Mouse (Mus musculus): ENCODE measurements at regions not wholly inside any gene's neighbourhood (a gene's known extent, or its start where the extent isn't known, plus 50 kb on each side); places are given as distances from the start of the nearest gene placed in this dataset.

DNA sequence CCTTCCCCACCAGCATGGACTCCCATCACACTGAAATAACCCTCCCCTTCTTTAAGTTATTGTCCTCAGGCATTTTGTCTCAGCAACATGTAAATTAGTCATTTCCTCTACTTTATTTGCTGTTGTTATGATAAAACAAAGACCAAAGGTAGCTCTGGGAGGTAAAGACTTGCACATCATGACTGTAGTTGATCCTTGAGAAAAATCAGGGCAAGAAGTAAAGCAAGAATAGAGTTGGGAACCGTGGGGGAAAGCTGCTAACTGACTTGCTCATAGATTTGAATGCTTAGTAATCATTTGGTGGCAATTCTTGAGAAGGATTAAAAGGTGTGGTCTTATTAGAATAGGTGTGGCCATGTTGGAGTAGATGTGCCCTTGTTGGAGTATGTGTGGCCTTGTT, 473.8 kb upstream of the Nrp1 start:
- 69% methylated on average over 1 of the region's 1 CpGs for WGBS
- no peak overlapping the region for H3K27ac ChIP-seq (replicated peaks)
- H3K9me3 ChIP-seq: no peaks in the 10 kb centered on the region
- no peaks in the 10 kb centered on the region for H3K27me3 ChIP-seq
- H3K4me2 ChIP-seq (replicated peaks): no peak overlapping the region
- no peak overlapping the region for H3K4me3 ChIP-seq
- H3K9ac ChIP-seq (replicated peaks): no peak overlapping the region
- no peak for ATAC-seq (replicated peaks)
- no peaks in the 10 kb centered on the region for H3K36me3 ChIP-seq
- no peaks in the 10 kb centered on the region for H3K4me1 ChIP-seq

DNA sequence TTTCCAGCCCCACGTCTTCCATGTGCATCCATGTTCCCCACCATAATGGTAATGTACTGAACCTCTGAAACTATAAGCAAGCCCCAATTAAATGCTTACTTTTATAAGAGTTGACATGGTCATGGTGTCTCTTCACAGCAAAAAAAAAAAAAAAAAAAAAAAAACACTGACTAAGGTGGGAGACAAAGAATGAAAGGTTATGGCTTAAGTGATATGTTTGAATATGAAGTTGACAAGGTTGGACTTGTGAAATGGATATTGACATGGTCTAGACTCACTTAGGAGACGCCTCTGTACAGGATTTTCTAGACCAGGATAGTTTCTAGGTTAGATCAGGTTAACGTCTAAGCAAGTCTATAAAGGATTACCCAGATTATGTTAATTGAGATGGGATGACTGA, 473.2 kb upstream of the Nrp1 start:
- H3K9ac ChIP-seq (replicated peaks): no peak overlapping the region
- no peak for ATAC-seq (replicated peaks)
- 80% methylated on average over 3 of the region's 3 CpGs for WGBS
- H3K27ac ChIP-seq (replicated peaks): no peak overlapping the region
- no peaks in the 10 kb centered on the region for H3K9me3 ChIP-seq
- no peaks in the 10 kb centered on the region for H3K36me3 ChIP-seq
- H3K27me3 ChIP-seq: no peaks in the 10 kb centered on the region
- no peaks in the 10 kb centered on the region for H3K4me1 ChIP-seq
- H3K4me2 ChIP-seq (replicated peaks): no peak overlapping the region
- H3K4me3 ChIP-seq: no peak overlapping the region

DNA sequence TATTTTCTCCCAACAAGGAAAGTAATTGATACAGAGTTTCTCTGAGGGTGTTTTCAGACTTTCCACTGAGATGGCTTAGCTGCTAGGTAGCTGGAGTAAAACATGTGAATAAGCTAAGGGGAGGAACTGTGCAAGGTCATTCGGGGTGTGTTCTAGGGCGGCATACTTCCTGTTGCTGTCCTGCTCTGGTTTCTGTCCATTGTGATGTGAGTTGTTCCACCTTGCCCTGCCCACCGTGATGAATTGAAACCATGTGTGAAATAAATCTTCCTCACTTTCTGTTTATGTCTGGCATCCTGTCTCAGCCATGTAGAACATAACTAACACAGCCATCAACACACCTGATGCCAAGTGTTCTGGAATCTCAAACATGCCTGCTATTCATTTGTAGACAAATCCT, 472.6 kb upstream of the Nrp1 start:
- Histone ChIP-seq H3K36me3 (no peaks in the 10 kb centered on the region), H3K4me1 (no peaks in the 10 kb centered on the region), H3K4me2 (replicated peaks) (no peak overlapping the region), H3K9me3 (no peaks in the 10 kb centered on the region), H3K27me3 (no peaks in the 10 kb centered on the region), H3K4me3 (no peak overlapping the region), H3K27ac (replicated peaks) (no peak overlapping the region), H3K9ac (replicated peaks) (no peak overlapping the region)
- 77% methylated on average over 3 of the region's 3 CpGs for WGBS
- no peak for ATAC-seq (replicated peaks)

DNA sequence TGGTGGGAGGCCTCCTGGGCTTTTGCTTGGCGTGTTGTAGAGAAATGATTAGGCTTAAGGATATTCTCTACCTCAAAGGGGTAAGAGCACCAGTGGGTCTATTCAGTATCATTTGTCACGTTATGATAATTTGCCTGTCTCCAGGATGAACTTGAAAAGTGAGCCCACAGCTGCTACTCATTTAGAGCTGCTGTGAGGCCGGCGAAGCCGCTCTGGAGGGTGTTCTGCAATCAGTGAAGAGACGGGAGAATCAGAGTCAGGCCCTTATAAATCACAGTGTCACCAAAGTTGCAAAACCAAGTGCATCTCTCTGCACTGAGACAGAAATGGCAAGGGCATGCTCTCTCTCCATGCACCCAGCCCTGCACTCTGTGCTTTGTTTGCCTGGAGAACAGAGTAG, 467.7 kb upstream of the Nrp1 start:
- ATAC-seq (replicated peaks): no peak
- H3K9me3 ChIP-seq: no peaks in the 10 kb centered on the region
- H3K36me3 ChIP-seq: no peaks in the 10 kb centered on the region
- no peak overlapping the region for H3K27ac ChIP-seq (replicated peaks)
- 60% methylated on average over 6 of the region's 6 CpGs for WGBS
- H3K4me3 ChIP-seq: no peak overlapping the region
- H3K4me1 ChIP-seq: no peaks in the 10 kb centered on the region
- H3K9ac ChIP-seq (replicated peaks): no peak overlapping the region
- H3K27me3 ChIP-seq: no peaks in the 10 kb centered on the region
- no peak overlapping the region for H3K4me2 ChIP-seq (replicated peaks)

DNA sequence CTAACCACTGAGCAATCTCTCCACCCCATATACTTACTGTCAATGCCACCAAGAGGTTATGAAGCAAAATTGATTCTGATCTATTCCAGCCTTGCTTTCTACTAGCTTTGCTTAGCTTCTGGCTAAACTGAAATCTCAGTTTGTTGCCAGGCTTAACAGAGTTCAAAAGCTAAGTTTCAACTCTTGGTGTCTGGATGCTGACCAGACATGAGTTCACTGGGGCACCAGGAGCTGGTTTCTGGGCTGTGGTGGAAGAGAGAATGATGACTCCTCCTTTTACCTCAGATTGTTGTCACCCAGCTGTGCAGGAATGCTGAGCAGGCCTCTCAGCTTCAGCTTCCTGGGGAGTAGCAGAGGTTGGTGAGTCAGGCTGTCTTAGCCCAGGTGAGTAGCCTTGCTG, 464.1 kb upstream of the Nrp1 start:
- no peak for ATAC-seq (replicated peaks)
- Histone ChIP-seq H3K9ac (replicated peaks) (no peak overlapping the region), H3K4me2 (replicated peaks) (no peak overlapping the region), H3K9me3 (no peaks in the 10 kb centered on the region), H3K27ac (replicated peaks) (no peak overlapping the region), H3K36me3 (no peaks in the 10 kb centered on the region), H3K4me3 (no peak overlapping the region), H3K4me1 (no peaks in the 10 kb centered on the region), H3K27me3 (no peaks in the 10 kb centered on the region)

DNA sequence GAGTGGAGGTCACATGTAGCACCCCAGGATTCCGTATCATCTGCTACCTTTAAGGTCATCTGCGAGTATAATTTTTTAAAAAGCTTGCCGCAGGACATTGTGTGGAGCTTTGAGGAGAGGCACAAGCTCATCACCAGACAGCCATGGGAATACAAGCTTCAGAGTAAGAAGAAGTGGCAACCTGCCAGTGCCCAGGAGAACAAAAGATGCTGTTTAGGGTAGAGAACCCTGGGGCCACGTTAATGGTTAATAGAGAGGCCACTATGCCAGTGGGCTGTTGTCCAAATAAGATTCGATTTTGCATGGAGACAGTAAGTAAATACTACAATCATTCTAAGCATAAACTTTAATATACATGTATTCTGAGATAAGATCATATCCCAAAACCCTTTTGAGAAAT, 450.0 kb upstream of the Nrp1 start:
- no peaks in the 10 kb centered on the region for H3K36me3 ChIP-seq
- no peak for ATAC-seq (replicated peaks)
- 63% methylated on average over 5 of the region's 5 CpGs for WGBS
- no peaks in the 10 kb centered on the region for H3K4me1 ChIP-seq
- no peaks in the 10 kb centered on the region for H3K27me3 ChIP-seq
- no peak overlapping the region for H3K9ac ChIP-seq (replicated peaks)
- no peak overlapping the region for H3K27ac ChIP-seq (replicated peaks)
- H3K4me3 ChIP-seq: no peak overlapping the region
- H3K9me3 ChIP-seq: no peaks in the 10 kb centered on the region
- H3K4me2 ChIP-seq (replicated peaks): no peak overlapping the region

DNA sequence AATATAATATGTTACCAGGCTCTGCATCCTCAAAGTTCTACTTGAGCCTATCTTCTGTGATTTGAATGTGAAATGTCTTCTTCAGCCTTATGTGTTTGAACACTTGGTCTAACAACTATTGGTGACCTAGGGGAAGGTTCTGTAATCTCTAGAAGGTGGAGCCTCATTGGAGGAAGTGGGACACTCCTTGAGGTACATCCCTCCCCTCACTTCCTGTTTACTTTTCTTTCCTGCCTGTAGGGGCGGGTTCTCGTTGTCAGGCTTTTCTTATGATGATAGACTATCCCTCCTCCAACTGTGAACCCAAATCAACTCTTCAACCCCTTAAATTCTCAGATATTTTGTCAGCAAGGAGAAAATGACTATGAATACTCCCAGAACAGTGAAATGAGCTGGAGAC, 448.8 kb upstream of the Nrp1 start:
- H3K4me3 ChIP-seq: no peak overlapping the region
- no peaks in the 10 kb centered on the region for H3K9me3 ChIP-seq
- 88% methylated on average over 2 of the region's 2 CpGs for WGBS
- H3K9ac ChIP-seq (replicated peaks): no peak overlapping the region
- no peaks in the 10 kb centered on the region for H3K27me3 ChIP-seq
- H3K4me2 ChIP-seq (replicated peaks): no peak overlapping the region
- H3K27ac ChIP-seq (replicated peaks): no peak overlapping the region
- no peaks in the 10 kb centered on the region for H3K4me1 ChIP-seq
- no peak for ATAC-seq (replicated peaks)
- no peaks in the 10 kb centered on the region for H3K36me3 ChIP-seq

DNA sequence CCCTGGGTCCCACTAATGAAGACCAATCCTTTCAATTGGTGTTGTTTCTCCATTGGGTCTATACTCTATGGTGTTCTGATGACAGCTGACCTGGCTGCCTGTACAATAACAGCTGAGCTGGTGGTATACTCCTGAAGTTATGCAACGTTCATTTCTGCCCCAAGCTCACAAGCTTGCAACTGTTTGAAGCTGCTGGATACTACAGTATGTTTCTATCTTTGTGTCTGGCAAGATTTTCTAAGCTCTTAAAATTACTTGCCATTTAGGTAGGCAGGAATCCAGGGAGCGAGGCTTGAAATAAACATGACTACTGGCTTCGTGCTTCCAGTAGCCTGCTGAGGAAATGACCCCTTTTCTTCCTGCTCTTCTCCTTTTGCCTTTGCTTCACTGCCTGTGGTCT, 444.3 kb upstream of the Nrp1 start:
- no peak overlapping the region for H3K9ac ChIP-seq (replicated peaks)
- no peak for ATAC-seq (replicated peaks)
- 87% methylated on average over 3 of the region's 3 CpGs for WGBS
- H3K27ac ChIP-seq (replicated peaks): no peak overlapping the region
- no peak overlapping the region for H3K4me3 ChIP-seq
- no peaks in the 10 kb centered on the region for H3K9me3 ChIP-seq
- H3K4me2 ChIP-seq (replicated peaks): no peak overlapping the region
- H3K36me3 ChIP-seq: no peaks in the 10 kb centered on the region
- no peaks in the 10 kb centered on the region for H3K27me3 ChIP-seq
- no peaks in the 10 kb centered on the region for H3K4me1 ChIP-seq

DNA sequence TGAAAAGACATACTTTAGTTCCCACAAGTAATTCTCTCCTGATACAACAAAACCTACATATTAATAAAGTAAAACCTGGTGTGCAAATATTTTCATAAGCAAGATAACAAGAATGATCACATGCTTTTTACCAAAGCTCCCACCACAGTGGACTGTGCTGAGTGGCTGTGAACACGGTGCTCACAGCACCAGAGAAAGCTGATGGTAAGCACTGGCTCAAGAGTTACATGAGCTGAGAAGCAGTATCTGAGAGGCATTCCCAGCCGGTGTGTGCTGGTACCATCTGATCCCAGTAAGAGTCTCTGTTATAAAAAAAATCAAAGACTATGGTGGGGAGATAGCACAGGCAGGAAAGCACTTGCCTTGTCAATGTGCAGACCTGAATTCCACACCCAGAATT, 443.5 kb upstream of the Nrp1 start:
- no peak for ATAC-seq (replicated peaks)
- Histone ChIP-seq H3K4me2 (replicated peaks) (no peak overlapping the region), H3K36me3 (no peaks in the 10 kb centered on the region), H3K9me3 (no peaks in the 10 kb centered on the region), H3K9ac (replicated peaks) (no peak overlapping the region), H3K4me1 (no peaks in the 10 kb centered on the region), H3K27me3 (no peaks in the 10 kb centered on the region), H3K27ac (replicated peaks) (no peak overlapping the region), H3K4me3 (no peak overlapping the region)
- WGBS: 81% methylated on average over 2 of the region's 2 CpGs

DNA sequence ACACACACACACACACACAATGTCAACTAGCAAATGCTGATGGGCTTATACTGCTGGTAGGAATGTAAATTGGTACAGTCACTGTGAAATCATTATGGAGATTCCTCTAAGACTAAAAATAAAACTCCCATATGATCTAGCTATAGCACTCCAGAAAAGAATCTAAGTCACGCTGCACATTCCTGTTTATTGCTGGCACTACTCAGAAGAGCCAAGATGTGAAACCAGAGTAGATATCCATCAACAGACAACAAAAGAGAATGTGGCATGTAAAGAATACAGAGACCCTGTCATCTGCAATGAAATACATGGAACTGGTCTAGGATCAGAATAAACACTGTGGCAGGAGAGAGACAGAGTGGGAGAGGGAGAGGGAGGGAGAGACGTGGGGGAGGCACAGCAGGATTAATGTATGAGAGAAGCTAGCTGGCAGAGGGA, 442.8 kb upstream of the Nrp1 start:
- Histone ChIP-seq H3K9ac (replicated peaks) (no peak overlapping the region), H3K4me3 (no peak overlapping the region), H3K27me3 (no peaks in the 10 kb centered on the region), H3K4me1 (no peaks in the 10 kb centered on the region), H3K36me3 (no peaks in the 10 kb centered on the region), H3K4me2 (replicated peaks) (no peak overlapping the region), H3K9me3 (no peaks in the 10 kb centered on the region), H3K27ac (replicated peaks) (0 out of 2 replicates have a peak overlapping the region, but pooled peaks have one; percentile 31)
- 35% methylated on average over 2 of the region's 2 CpGs for WGBS
- ATAC-seq (replicated peaks): no peak; the same call in 1 of the 2 replicates

DNA sequence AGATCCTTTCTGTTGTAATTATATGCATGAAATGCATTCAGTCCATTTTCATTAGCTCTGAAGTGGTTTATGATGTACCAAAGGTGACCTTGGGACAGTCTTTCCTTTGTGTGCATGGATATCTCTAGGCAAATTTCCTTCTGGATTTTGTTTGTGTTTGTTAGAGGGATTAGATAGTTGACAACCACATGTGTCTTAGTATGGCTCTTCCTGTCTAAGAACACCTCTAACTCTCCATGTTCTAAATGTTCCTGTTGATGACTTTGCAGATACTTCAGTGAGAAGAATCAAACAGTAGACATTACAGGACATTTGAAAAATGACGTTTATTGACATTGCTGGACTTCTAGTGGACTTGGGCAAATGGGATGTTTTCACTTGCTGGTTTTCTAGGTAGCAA, 436.5 kb upstream of the Nrp1 start:
- H3K36me3 ChIP-seq: no peaks in the 10 kb centered on the region
- WGBS: 89% methylated on average over 1 of the region's 1 CpGs
- ATAC-seq (replicated peaks): no peak
- H3K9me3 ChIP-seq: no peaks in the 10 kb centered on the region
- H3K4me1 ChIP-seq: no peaks in the 10 kb centered on the region
- no peak overlapping the region for H3K4me2 ChIP-seq (replicated peaks)
- H3K9ac ChIP-seq (replicated peaks): no peak overlapping the region
- no peaks in the 10 kb centered on the region for H3K27me3 ChIP-seq
- H3K4me3 ChIP-seq: no peak overlapping the region
- no peak overlapping the region for H3K27ac ChIP-seq (replicated peaks)

DNA sequence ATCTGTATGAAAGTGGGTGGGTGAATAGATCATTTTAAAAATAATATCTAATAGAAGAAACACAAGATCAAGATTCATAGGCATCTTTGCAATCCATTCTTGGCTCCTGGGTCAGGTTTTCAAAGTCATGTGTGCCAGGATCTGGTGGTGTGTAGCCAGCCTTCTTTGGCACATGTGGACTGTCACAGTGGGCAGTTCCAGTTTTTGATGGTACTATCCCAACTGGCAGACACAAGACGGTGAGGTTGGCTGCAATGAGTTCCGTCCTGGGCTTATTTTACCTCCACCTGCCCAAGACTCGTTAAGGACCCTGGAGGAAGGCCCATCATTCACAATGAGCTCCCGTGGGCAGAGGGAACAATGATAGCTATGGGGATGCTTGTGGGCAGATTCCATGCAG, 435.1 kb upstream of the Nrp1 start:
- H3K36me3 ChIP-seq: no peaks in the 10 kb centered on the region
- no peak overlapping the region for H3K4me2 ChIP-seq (replicated peaks)
- H3K27me3 ChIP-seq: no peaks in the 10 kb centered on the region
- no peak overlapping the region for H3K9ac ChIP-seq (replicated peaks)
- H3K4me3 ChIP-seq: no peak overlapping the region
- no peaks in the 10 kb centered on the region for H3K4me1 ChIP-seq
- ATAC-seq (replicated peaks): no peak
- 67% methylated on average over 4 of the region's 4 CpGs for WGBS
- H3K27ac ChIP-seq (replicated peaks): no peak overlapping the region
- H3K9me3 ChIP-seq: no peaks in the 10 kb centered on the region

DNA sequence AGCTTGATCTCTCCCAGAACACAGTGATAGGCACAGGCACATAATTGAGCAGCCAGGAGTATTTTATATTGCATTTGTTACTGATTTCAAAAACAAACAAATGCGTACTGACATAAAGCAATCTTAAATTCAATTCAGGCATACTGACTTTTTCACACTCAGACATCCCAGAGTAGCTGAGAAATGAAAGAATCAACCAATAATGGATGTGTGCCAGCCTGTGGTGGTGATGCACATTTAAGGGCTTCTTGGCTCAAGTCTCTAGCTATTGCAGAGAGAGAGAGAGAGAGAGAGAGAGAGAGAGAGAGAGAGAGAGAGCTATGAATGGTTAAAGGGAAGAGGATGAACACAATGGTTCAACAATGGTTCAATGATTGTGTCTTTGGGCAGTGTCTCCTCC, 426.1 kb upstream of the Nrp1 start:
- ATAC-seq (replicated peaks): no peak
- H3K4me2 ChIP-seq (replicated peaks): no peak overlapping the region
- H3K4me1 ChIP-seq: peaks cover 17% of the 10 kb centered on the region
- H3K27ac ChIP-seq (replicated peaks): no peak overlapping the region
- WGBS: 71% methylated on average over 1 of the region's 1 CpGs
- no peaks in the 10 kb centered on the region for H3K27me3 ChIP-seq
- no peak overlapping the region for H3K4me3 ChIP-seq
- no peak overlapping the region for H3K9ac ChIP-seq (replicated peaks)
- no peaks in the 10 kb centered on the region for H3K9me3 ChIP-seq
- H3K36me3 ChIP-seq: no peaks in the 10 kb centered on the region
